Mouse (Mus musculus): ENCODE results near the gene Otud1.

Gene Otud1

GRCm38 (mm10) chr2:19670851-19671688, 13.5 kb downstream of the Otud1 start:
- DNase-seq (ENCODE audit: low spot score in 2 of 2) = no peak

GRCm38 (mm10) chr2:19682997-19683396, 25.4 kb downstream of the Otud1 start:
- DNase-seq (ENCODE audit: low spot score in 2 of 2) = peak; percentile 21 to 60

DNA sequence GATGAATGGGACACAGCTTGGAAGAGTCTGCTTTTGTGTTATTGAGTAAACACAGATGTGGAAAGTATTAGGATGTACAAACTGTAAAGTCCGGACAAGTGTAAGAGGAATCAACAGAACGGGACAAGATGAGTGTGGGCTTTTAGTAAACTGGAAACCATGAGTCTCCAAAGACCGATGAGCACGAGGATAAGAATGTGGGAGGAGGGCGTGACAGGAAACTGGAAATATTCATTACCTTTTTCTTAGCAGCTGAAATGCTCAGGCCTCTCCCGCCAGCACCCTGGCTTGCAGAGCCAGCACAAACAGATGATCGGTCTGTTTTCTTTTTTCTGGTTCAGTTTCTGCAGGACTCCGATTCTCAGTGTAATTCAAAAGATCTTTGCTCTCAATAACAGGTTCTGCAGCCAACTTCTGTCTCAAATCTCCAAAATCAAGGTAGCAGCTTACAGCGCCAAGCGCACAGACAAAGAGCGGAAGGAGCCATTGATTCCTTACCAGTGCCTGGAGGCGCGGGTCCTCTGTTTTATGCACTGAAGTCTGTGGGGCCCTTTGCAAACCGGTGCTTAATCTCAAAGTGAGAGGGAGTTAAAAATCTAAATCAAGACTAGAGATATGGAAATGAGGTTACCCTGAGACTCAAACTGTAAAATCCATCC, 28.1 kb downstream of the Otud1 start:
- DNase-seq (ENCODE audit: low spot score in 2 of 2) = no peak

DNA sequence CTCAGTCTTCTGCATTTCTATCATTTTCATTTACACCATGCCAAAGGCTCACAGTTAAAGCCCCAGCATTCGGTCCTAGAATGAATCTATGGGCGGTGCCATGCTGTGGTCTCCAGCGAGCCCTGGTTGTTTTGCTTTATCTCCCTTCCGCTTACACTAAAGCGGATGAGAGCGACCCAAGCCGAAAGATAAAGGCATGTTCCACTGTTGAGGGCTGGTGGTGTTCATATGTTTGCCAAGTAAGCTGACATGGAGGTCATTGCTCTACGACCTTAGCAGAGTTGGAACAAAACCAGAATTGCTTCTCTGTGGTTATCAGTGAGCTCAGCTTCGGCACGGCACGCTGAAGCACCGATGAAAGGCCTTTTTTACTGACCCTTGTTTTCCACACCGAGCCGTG, 32.5 kb downstream of the Otud1 start:
- DNase-seq (ENCODE audit: low spot score in 2 of 2) = no peak

- DNase-seq (ENCODE audit: low spot score in 2 of 2) = no peak
These were observed 42.2 kb downstream of the Otud1 start for GRCm38 (mm10) chr2:19699573-19700295.

DNA sequence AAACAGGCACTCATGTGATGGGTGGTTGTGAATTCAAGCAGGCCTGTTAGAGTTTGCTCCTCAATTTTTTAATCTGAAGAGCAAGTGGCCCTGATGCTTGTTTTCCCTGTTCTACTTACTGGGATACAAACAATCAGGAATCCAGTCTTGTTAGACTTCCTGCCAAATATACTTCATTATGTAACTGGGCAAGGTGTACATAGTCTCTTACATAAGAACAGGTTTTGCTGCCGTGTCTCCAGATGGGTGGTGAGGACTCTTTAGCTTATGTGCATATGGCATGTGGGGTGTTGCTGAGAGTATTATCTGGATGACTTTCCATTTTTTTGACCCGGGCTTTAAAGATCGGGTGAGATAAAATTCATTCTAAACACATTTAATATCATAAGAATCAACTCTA, 43.8 kb downstream of the Otud1 start:
- DNase-seq (ENCODE audit: low spot score in 2 of 2) = no peak

GRCm38 (mm10) chr2:19703020-19703613, 45.6 kb downstream of the Otud1 start:
- DNase-seq (ENCODE audit: low spot score in 2 of 2) = no peak

GRCm38 (mm10) chr2:19703670-19704069, 46.1 kb downstream of the Otud1 start:
- no peak for DNase-seq (ENCODE audit: low spot score in 2 of 2)

- DNase-seq (ENCODE audit: low spot score in 2 of 2) = no peak
These were observed 46.7 kb downstream of the Otud1 start for GRCm38 (mm10) chr2:19704272-19704671.

GRCm38 (mm10) chr2:19706886-19707285, 49.3 kb downstream of the Otud1 start:
- no peak for DNase-seq (ENCODE audit: low spot score in 2 of 2)
